Mouse (Mus musculus) megakaryocyte-erythroid progenitor cell, adult 5-6 weeks (primary cell): Measurements from ENCODE around the gene Cd9. TPM values are rescaled to one million over a fixed set of nuclear protein-coding genes. Genes with fewer than 3 reads are reported as not detected.
A peak's percentile ranks its signal among the peaks of the same experiment; 100 is the strongest.

ENCODE experiments used
- ATAC-seq: replicated peaks from 2 replicates; pipeline ENCODE4 v1.8.0; 2016; ENCODE audit warnings: mild to moderate bottlenecking, inconsistent platforms; ENCODE audit not compliant: severe bottlenecking, poor library complexity, low FRiP score, low TSS enrichment
- total RNA-seq, 2 experiments: library from RNA; stranded (forward) in 1 of 2; stranded (reverse) in 1 of 2; fragments of 200-1000, 215-1000 nt in 1 of 2; fragments of >200 nt in 1 of 2; fragmentation: Nextera tagmentation in 1 of 2; gene quantifications; 2 replicates each; pipeline ENCODE4 v1.2.3; 2014 to 2017

Gene Cd9
- total RNA-seq, 2 experiments from 2014 or later = 9.5 to 34.1 TPM

GRCm38 (mm10) chr6:125478135-125479128, 16.2 kb downstream of the Cd9 start:
- ATAC-seq = no peak

DNA sequence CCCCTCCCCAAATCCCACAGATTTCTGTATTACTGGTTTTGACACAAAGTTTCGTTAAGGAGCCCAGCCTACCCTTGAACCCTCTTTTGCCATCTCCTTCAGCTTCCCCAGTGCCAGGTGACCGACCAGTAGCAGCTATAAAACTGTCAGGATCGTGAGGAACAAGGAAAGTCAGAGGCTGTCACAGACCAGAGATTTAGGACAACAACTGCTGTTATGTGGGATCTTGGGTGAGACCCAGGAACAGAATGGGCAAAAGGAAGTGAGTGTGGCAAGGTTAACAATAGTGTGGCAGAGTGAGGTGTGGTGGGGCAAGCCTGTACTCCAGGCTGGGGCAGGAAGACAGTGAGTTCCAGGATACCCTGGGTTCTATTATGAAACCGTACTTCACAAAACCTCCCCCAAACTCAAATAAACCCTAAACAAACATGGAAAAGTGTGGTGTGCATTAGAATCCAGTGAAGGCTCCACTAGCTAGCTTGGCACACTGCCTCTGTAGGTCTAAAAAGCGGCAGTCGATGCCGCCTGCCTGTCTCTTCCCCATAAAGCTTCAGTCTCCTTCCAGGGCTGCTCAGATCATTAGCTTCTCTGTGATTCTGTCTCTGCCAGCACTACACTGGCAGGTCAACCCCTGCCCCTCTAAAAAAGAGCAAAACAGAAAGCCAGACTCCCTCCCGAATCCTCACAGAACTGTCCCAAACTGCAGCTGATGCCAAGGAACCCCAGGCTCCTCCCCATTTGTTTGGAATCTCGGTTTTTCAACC, 17.6 kb downstream of the Cd9 start:
- ATAC-seq = no peak

DNA sequence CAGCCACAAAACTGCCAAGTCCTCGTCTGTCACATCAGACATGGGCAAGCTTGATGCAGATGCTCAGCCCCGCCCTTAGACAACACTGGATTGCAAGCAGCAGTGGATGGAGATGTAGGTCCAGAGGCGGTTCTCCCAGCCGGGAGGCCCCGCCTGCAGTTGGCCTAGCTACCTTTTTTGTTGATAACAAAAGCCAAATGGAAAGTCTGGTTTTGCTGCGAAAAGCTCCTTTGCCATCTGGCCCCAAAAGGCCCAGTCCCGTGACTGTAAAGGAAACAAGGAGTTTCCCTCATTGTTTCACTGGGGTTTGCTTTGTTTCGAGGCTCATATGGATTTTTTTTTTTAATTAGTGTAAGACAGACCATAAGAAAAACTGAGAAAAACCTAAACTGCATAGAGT, 18.5 kb downstream of the Cd9 start:
- ATAC-seq = peak; percentile 29; the same call in 1 of the 2 replicates

DNA sequence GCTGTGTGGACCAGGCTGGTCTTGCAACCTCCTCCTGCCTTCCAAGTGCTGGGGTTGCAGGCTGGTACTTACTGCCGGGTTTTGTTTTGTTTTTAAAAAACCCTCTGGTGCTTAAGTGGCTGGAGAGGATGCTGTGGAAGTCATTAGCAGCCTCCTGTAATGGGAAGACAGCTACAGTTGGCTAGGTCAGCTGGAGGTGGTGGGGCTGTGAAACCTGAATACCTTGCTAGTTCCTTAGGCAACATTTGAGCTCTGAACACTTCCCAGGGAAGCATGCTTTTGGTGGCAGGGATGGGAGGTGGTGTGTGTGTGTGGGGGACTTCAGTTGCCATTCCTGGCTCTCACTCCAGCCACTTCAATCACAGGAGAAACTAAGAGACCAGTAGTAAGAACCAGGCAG, 19.4 kb downstream of the Cd9 start:
- ATAC-seq = no peak

- peak; percentile 5 for ATAC-seq
These were observed 20.7 kb downstream of the Cd9 start for GRCm38 (mm10) chr6:125473939-125474338.

GRCm38 (mm10) chr6:125473321-125473721, 21.3 kb downstream of the Cd9 start:
- peak; percentile 89 for ATAC-seq

- ATAC-seq = no peak
These were observed 22.7 kb downstream of the Cd9 start for GRCm38 (mm10) chr6:125471921-125472320.

DNA sequence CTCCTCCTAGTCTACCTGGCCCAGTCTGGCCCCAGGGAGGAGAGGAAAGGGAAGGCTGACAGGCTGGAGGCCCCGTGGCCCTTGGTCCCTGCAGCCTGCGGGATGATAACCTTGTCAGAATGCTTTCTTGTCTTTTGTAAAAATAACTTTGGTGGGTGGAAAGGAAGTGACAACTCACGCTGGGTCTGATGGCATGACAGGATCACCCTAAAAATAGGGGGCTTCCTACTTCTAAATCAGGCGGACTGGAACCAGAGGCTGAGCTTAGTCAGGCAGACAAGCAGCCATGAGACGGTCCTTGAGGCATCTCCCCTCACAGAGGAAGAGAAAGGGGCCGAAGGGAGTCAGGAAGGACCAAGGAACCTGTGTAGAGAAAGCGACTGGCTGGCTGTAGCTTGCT, 23.3 kb downstream of the Cd9 start:
- no peak for ATAC-seq

DNA sequence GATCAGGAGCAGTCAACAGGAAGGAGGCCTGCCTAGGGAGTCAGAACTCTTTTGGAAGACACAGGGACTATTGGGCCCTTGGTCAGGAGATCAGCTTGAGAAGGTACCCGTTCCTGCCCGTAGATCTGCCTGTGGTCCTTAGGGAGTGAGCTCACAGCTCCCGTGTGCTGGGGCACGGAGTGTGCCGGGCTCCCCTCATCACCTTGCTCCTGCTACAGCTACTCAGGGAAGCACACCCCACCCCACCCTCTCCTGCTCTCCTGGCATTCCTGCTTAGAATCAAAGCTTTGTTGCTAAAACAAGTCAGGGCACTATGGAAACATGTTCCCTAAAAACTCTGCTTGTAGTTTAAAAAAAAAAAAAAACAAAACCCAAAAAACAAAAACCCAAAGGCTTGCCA, 24.0 kb downstream of the Cd9 start:
- ATAC-seq = no peak

- no peak for ATAC-seq
These were observed 25.4 kb downstream of the Cd9 start for GRCm38 (mm10) chr6:125469222-125469621.

DNA sequence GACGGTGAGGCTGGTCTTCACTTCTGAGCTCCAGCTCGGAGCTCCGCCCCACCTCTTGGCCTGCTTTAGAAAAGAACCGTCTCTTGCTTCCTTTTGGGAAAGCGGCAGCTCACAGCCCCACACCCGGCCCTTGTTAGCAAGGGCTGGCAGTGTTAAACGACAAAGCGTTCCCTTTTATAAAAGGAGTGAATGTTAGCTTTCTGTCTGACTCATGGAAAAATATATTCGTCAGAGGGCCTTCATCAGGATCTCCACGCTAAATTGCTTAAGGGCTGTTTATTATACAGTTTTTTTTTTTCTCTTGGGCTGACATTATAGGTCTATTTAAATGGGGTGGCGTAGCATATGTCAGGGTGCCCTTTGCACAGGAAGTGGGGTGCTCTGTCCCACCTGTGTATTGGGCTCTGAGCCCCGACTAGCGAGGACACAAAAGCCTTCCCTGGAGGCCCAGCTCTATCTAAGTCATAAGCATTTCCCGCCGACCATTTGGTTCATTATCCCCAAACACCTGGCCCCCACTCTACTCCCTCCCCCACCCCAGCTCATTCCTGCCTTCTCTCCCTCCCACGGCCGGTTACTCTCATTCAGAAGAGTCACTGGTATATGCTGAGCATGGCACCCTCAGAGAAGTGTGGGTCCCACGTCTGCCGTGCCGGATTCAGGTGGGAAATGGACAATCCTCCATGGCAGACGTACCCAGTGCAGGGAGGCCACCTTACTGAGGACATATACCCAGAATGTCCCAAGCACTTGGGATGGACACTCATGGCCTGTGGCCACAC, 26.2 kb downstream of the Cd9 start:
- ATAC-seq = no peak

DNA sequence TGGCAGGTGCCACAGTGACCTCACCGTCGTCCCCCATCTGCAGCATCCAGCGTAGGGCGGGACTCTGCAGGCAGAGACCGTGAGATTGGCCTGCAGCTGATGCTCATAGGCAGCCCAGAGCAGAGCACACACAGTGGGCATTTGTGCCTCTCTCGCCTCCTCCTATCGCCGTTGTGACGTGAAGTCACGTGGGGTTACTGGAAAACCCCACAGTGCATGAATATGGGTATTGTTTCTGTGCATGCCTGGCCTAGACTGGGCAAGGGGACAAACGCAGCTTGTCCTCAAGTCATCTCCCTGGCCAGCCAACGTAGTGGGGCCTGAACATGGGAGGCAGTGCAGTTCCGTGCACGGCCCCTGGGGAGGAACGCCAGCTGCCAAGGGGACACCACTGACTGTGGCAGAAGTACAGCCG, 27.3 kb downstream of the Cd9 start:
- peak; percentile 57 for ATAC-seq

- ATAC-seq = no peak
These were observed 32.3 kb downstream of the Cd9 start for GRCm38 (mm10) chr6:125462312-125462711.

- ATAC-seq = no peak
These were observed 32.8 kb downstream of the Cd9 start for GRCm38 (mm10) chr6:125461788-125462187.

DNA sequence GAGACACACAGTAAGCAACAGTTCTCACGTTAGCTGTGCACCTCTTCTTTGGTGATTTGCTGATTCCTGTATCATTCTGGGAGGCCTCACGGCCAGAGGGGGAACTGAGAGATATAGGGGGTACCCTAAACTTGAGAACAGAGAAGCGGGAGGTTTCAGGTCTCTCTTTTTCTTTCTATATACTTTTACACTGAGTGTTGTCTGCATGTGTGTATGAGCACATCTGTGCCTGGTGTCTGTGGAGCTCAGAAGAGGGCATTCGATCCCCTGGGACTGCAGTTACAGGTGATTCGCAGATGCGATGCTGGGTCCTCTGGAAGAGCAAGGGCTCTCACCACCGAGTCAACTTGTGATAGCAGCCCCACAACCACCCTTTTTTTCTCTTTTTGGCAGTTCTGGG, 33.3 kb downstream of the Cd9 start:
- no peak for ATAC-seq

DNA sequence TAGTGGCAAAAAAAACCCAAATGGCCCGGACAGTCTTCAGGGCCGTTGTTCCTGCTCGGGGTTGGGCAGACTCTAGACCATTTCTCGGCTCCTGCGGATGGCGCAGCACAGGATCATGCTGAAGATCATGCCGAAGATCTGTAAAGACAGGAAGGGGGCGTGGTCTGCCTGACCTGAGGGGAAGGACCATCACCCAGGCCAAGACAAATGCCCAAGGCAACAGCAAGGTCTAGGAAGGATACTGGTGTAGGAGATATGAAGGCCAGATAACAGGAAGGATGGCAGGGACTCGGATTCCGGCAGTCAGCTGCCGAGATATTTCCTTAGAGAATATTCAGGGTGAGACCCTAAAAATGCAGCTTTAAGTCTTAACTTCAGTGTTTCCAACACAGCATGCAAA, 34.0 kb downstream of the Cd9 start:
- ATAC-seq = no peak

- peak; percentile 93 for ATAC-seq
These were observed 34.7 kb downstream of the Cd9 start for GRCm38 (mm10) chr6:125459903-125460302.

- ATAC-seq = no peak
These were observed 38.6 kb downstream of the Cd9 start for GRCm38 (mm10) chr6:125455806-125456520.

DNA sequence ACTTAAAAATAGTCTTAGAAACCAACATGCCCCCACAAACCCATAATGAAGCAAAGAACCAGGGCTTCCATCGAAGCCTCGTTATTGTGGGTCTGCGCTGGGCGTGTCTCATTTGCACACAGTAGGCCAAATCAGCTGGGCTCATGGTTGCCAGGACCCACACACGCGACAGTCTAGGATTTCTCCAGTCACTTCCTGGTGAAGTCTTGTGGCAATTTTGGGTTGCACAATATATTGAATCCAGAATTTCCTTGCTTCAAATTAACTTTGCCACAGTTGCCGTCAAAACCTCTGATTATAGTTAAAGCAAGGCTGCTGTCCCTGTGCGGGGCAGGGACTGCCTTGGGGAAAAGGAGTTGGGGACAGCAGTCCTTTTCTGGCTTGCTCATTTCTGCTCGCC, 39.9 kb downstream of the Cd9 start:
- no peak for ATAC-seq
